Mouse (Mus musculus) heart, embryonic 13.5 days (tissue): ENCODE results near the gene Zfhx2. TPM values are rescaled to one million over a fixed set of nuclear protein-coding genes. Genes with fewer than 3 reads are reported as not detected.

Experiments
- ATAC-seq: fragments of 200-750 bp; cut with Nextera tagmentation; 2 replicates; pipeline ENCODE4 v1.8.0; 2017; ENCODE audit warnings: moderate TSS enrichment; ENCODE audit not compliant: insufficient number of reproducible peaks, low FRiP score, low TSS enrichment; ENCODE audit errors: extremely low read depth
- H3K27ac ChIP-seq: fragments of 300-500 bp; sonication (generic); replicated peaks from 2 replicates; pipeline ENCODE4 v1.5.1; 2015; ENCODE audit warnings: moderate library complexity, mild to moderate bottlenecking, inconsistent platforms
- H3K27me3 ChIP-seq: fragments of 300-500 bp; sonication (generic); replicated peaks from 2 replicates; pipeline ENCODE4 v1.6.1; 2015; ENCODE audit warnings: mild to moderate bottlenecking, inconsistent platforms
- H3K36me3 ChIP-seq: fragments of 300-500 bp; sonication (generic); 2 replicates; pipeline ENCODE4 v1.6.1; 2015; ENCODE audit warnings: mild to moderate bottlenecking, inconsistent platforms
- H3K4me1 ChIP-seq: fragments of 300-500 bp; sonication (generic); 2 replicates; pipeline ENCODE4 v1.6.1; 2015; ENCODE audit warnings: inconsistent platforms
- H3K4me2 ChIP-seq: fragments of 300-500 bp; sonication (generic); 2 replicates; pipeline ENCODE4 v1.6.1; 2015; ENCODE audit warnings: inconsistent platforms, mild to moderate bottlenecking, moderate library complexity
- H3K4me3 ChIP-seq: fragments of 300-500 bp; sonication (generic); 2 replicates; pipeline ENCODE4 v1.5.1; 2015; ENCODE audit warnings: moderate library complexity, mild to moderate bottlenecking, inconsistent platforms
- H3K9ac ChIP-seq: fragments of 300-500 bp; sonication (generic); 2 replicates; pipeline ENCODE4 v1.6.1; 2015; ENCODE audit warnings: inconsistent platforms, mild to moderate bottlenecking, moderate library complexity
- H3K9me3 ChIP-seq: fragments of 300-500 bp; sonication (generic); 2 replicates; pipeline ENCODE4 v1.6.1; 2016; ENCODE audit warnings: inconsistent platforms
- WGBS: fragments of 180-500 bp; shearing (Covaris S2); methylation state at CpG from one replicate; pipeline ENCODE4 v1.1.7; 2015; ENCODE audit warnings: mixed read lengths; 5-methylcytosine and 5-hydroxymethylcytosine counted together
- polyA plus RNA-seq: library from polyadenylated mRNA; unstranded; fragments of >200 nt; fragmentation: Nextera tagmentation; extraction: Ambion mirVana; gene quantifications from 2 replicates; pipeline ENCODE4 v1.2.1, GENCODE M21; 2015

Zfhx2 gene
- 3.0 and 3.2 TPM in 2 replicates for polyA plus RNA-seq

DNA sequence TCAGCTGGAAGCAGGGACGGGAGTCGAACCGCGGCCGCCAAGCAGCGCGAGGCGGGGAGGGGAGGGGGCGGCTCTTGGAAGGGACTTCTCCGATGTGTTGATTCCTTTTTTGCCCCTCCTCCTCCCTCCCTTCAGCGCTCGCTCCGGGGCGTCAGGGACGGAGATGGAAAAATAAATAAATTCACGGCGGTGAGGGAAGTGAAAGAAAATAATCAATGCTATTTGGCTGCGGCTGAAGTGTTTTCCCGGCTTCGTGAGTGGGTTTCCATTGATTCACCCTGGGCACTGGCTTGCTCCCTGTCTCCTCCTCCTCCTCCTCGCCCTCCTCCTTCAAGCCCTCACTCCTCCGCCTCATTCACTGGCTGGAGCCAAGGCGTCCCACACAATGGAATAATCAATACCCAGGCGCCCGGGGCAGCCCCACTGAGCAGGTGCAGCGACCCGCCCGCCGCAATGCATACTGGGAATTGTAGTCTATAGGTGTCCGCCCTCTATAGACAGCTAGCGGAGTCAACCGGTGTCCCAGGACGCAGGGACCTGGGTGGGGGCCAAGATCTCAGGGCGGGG is at the start of gene Zfhx2:
TSS of gene Zfhx2 (minus strand) at position 314 of the 567 bp plus-strand sequence.
- no peaks in the 10 kb centered on the region for H3K36me3 ChIP-seq
- peak within 1 kb of the TSS; percentile 77 for H3K27ac ChIP-seq
- no peaks in the 10 kb centered on the region for H3K9me3 ChIP-seq
- WGBS, result 0% methylated on average over 34 of the region's 34 CpGs
- peak; percentile 84 for ATAC-seq
- peak within 1 kb of the TSS; percentile 73 for H3K4me3 ChIP-seq
- 0 out of 2 replicates have a peak, but pooled peaks cover 4% of the 10 kb centered on the region for H3K27me3 ChIP-seq
- peak within 1 kb of the TSS; percentile 86 for H3K9ac ChIP-seq
- H3K4me2 ChIP-seq, result peak within 1 kb of the TSS; percentile 86
- H3K4me1 ChIP-seq, result peaks cover 60% of the 10 kb centered on the region

DNA sequence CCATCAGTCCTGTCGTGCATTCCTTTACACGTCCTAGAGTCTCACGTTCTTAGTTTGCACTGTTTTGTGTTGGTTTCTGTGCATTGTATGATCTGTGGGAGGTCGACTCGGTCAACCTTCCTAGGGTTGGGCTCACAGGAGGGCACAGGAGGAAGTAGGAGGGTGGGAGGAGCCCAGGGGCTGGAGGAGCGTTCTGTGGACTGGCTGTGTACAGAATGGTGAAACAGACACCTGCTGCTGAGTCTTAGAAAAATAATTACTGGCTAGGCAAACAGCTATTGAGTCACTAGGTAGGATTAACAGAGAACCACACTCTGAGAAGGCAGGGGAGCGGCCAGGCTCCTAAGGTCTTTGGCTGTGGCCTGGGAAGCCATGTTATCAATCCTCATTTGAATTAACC is 47.2 kb upstream of the Zfhx2 start:
- Histone ChIP-seq H3K4me2 (no peak overlapping the region), H3K9me3 (no peaks in the 10 kb centered on the region), H3K4me1 (peaks cover 9% of the 10 kb centered on the region; the same call in 1 of the 2 replicates), H3K9ac (no peak overlapping the region), H3K27ac (no peak overlapping the region), H3K27me3 (peaks cover 6% of the 10 kb centered on the region; the same call in 1 of the 2 replicates), H3K4me3 (no peak overlapping the region), H3K36me3 (no peaks in the 10 kb centered on the region)
- 52% methylated on average over 7 of the region's 7 CpGs for WGBS
- no peak; the same call in 1 of the 2 replicates for ATAC-seq

- no peak for ATAC-seq
- 56% methylated on average over 8 of the region's 8 CpGs for WGBS
- no peak overlapping the region for H3K4me3 ChIP-seq
- H3K9ac ChIP-seq, result no peak overlapping the region
- H3K36me3 ChIP-seq, result no peaks in the 10 kb centered on the region
- no peak overlapping the region for H3K4me2 ChIP-seq
- H3K27me3 ChIP-seq, result peaks cover 6% of the 10 kb centered on the region; the same call in 1 of the 2 replicates
- H3K9me3 ChIP-seq, result no peaks in the 10 kb centered on the region
- H3K4me1 ChIP-seq, result no peaks in the 10 kb centered on the region
- H3K27ac ChIP-seq, result no peak overlapping the region
These were observed 43.6 kb upstream of the Zfhx2 start for GRCm38 (mm10) chr14:55135676-55136075.

- Histone ChIP-seq H3K4me2 (no peak overlapping the region), H3K27ac (no peak overlapping the region), H3K27me3 (peaks cover 10% of the 10 kb centered on the region; the same call in 1 of the 2 replicates), H3K9ac (no peak overlapping the region), H3K4me3 (no peak overlapping the region), H3K4me1 (peaks cover 13% of the 10 kb centered on the region), H3K36me3 (no peaks in the 10 kb centered on the region), H3K9me3 (no peaks in the 10 kb centered on the region)
- no peak for ATAC-seq
- 82% methylated on average over 7 of the region's 7 CpGs for WGBS
These were observed 34.4 kb upstream of the Zfhx2 start for GRCm38 (mm10) chr14:55126521-55126920.

DNA sequence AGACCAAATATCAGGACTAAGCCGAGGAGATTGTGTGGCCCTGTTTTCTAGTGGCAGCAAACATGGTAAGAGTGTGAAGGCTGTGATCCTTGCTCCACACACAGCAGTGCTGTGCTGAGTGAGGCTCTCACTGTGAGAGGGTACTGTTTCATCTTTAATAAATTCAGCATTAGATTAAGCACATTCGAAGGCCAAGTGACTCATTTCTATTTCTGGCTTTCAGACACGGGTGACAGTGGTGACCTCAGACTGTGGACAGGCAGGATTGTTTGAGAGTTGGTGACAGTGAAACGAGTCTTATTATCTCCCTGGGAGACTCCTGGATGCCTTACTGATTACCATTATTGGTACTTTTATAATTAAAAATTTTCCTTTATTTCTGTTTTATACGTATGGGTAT is 33.6 kb upstream of the Zfhx2 start:
- Histone ChIP-seq H3K4me3 (no peak overlapping the region), H3K27ac (no peak overlapping the region), H3K4me1 (peaks cover 13% of the 10 kb centered on the region), H3K9me3 (no peaks in the 10 kb centered on the region), H3K27me3 (peaks cover 10% of the 10 kb centered on the region; the same call in 1 of the 2 replicates), H3K9ac (no peak overlapping the region), H3K4me2 (no peak overlapping the region), H3K36me3 (no peaks in the 10 kb centered on the region)
- ATAC-seq, result no peak; the same call in 1 of the 2 replicates
- WGBS, result 51% methylated on average over 5 of the region's 5 CpGs

DNA sequence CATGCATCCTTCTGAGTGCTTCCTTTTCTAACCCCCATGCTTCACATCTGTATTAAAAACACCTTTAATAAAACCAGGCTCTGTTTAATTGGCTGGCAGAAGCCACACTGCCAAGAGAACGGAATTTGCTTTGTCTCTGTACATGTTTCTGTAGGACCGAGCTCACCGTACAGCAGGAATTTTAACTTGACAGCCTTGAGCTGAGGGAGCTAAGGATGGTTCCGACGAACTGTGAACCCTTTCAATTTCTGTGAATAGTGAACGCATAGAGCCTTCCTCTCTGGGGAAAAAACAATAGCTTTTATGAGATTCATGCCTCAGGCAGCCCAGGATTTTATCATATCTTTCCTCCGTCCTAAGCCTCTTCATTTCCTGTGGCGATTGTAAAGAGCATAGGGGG is 30.2 kb upstream of the Zfhx2 start:
- no peak for ATAC-seq
- Histone ChIP-seq H3K36me3 (no peaks in the 10 kb centered on the region), H3K9ac (peak overlapping the region; percentile 61), H3K27ac (peak overlapping the region; percentile 49; the same call in 1 of the 2 replicates), H3K9me3 (no peaks in the 10 kb centered on the region), H3K27me3 (peaks cover 24% of the 10 kb centered on the region), H3K4me1 (peaks cover 13% of the 10 kb centered on the region), H3K4me2 (peak overlapping the region; percentile 65), H3K4me3 (peak overlapping the region; percentile 33)
- 35% methylated on average over 8 of the region's 8 CpGs for WGBS

DNA sequence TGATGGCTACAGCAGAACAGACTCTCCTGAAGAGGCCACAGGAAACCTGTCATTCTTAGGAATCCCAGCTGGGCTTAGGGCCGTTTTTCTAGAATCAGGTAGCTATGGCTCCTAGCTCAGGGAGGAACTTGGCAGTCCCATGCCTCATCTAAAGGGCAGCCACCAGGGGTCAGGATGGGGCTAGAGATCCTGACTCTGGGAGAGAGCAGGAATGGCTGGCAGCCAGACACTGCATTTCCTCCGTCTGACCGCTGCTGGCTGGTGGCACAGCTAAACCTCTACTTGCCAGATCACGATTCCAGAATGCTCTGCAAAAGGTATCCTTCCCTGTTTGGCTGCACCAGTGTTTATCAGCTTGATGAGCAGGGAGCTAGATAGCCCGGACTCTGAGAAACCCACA is 29.8 kb upstream of the Zfhx2 start:
- Histone ChIP-seq H3K4me1 (peaks cover 13% of the 10 kb centered on the region), H3K4me2 (peak overlapping the region; percentile 65), H3K4me3 (peak overlapping the region; percentile 33), H3K36me3 (no peaks in the 10 kb centered on the region), H3K9me3 (no peaks in the 10 kb centered on the region), H3K27ac (peak overlapping the region; percentile 49; the same call in 1 of the 2 replicates), H3K9ac (peak overlapping the region; percentile 61), H3K27me3 (peaks cover 28% of the 10 kb centered on the region)
- no peak; the same call in 1 of the 2 replicates for ATAC-seq
- WGBS, result 3% methylated on average over 5 of the region's 5 CpGs

GRCm38 (mm10) chr14:55119421-55120134 is 27.5 kb upstream of the Zfhx2 start:
- 68% methylated on average over 4 of the region's 4 CpGs for WGBS
- Histone ChIP-seq H3K9me3 (no peaks in the 10 kb centered on the region), H3K27ac (no peak overlapping the region), H3K36me3 (no peaks in the 10 kb centered on the region), H3K9ac (no peak overlapping the region), H3K4me3 (no peak overlapping the region), H3K27me3 (peaks cover 51% of the 10 kb centered on the region), H3K4me2 (no peak overlapping the region), H3K4me1 (peaks cover 35% of the 10 kb centered on the region)
- no peak for ATAC-seq

DNA sequence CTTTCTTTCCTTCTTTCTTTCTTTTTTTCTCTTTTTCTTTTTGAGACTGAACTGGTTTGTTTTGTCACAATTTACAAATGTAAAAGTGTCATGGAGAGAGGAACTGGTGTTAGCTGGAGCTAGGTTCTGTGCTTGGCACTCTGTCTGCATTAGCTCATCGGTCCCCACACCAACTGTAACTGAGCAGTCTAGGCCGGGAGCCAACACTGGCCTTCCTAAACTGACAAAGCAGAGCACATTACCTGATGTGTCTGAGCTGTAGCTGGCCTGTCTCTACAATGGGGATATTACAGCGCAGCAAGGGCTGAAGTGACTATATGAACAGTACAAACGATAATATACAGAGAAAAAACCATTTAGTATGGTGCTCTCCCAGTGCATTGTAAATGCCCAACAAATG is 26.7 kb upstream of the Zfhx2 start:
- H3K27me3 ChIP-seq, result peaks cover 52% of the 10 kb centered on the region
- no peak overlapping the region for H3K4me2 ChIP-seq
- no peaks in the 10 kb centered on the region for H3K9me3 ChIP-seq
- WGBS, result 69% methylated on average over 4 of the region's 4 CpGs
- no peak overlapping the region for H3K9ac ChIP-seq
- H3K36me3 ChIP-seq, result no peaks in the 10 kb centered on the region
- H3K27ac ChIP-seq, result no peak overlapping the region
- no peak for ATAC-seq
- H3K4me1 ChIP-seq, result peaks cover 42% of the 10 kb centered on the region
- no peak overlapping the region for H3K4me3 ChIP-seq

DNA sequence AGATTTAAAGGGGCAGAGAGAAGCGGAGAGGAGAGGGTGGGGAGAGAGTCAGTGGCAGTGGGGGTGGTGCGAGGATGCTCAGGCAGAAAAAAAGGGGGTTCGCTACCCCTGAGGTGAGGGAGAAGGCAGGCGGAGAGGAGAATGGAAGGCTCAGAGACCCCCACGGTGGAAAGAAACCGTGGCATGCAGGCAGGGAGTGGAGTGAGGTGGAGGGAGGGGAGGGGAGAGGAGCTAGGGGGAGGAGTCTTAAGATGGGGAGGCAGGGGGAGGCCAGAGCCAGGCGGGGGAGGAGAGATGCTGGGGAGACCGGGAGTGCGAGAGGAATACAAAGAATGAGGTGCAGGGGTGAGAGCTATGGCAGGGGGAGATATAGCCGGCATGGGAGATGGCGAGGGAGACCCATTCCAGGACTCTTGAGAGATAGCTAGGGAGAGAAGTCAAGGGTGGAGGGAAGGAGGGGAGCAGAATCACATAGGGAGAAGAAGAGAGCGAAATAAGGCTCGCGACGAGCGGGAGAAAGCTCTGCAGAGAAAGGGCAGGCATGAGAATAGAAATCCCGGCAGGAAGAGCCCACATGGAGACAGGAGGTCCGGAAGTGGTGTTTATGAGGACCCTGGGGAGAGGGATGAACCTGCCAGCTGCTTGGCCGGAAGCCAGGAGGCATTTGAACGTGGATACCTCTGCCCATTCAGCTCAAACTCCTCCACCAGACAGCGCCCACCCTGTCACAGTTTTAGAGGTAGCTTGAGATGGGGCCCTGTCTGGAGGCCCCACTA is 24.5 kb upstream of the Zfhx2 start, which contains the start of gene Jph4:
TSS of gene Jph4 (minus strand) at position 511 of the 776 bp plus-strand sequence.
- peaks cover 70% of the 10 kb centered on the region for H3K27me3 ChIP-seq

DNA sequence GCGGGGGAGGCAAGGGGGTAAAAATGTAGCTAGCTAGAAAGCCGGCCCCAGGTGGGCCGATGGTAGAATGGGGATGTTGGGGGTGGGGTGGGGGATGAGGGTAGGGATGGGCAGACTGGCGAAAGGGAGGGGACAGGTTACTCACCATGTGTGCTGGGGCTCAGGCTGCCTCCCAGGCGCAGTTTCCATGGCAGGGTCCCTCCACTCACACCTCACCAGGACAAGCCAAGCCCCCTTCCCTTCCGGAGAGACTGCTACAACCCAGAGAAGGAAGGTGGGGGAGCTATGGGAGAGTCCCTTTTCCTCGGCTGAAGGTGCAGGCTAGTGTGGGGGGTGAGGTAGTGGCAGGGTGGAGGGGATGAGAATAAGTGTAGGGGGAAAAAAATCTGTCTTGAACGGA is 23.7 kb upstream of the Zfhx2 start:
- H3K4me2 ChIP-seq, result peak overlapping the region; percentile 100
- H3K27me3 ChIP-seq, result peaks cover 78% of the 10 kb centered on the region
- 2% methylated on average over 8 of the region's 8 CpGs for WGBS
- H3K27ac ChIP-seq, result no peak overlapping the region
- no peak for ATAC-seq
- no peaks in the 10 kb centered on the region for H3K36me3 ChIP-seq
- H3K9ac ChIP-seq, result no peak overlapping the region
- H3K4me1 ChIP-seq, result peaks cover 34% of the 10 kb centered on the region
- no peaks in the 10 kb centered on the region for H3K9me3 ChIP-seq
- H3K4me3 ChIP-seq, result peak overlapping the region; percentile 56

More for the DNA sequence above, 24.5 kb upstream of the Zfhx2 start, which contains the start of gene Jph4:
- H3K9ac ChIP-seq, result no peak within 1 kb of the TSS
- peaks cover 34% of the 10 kb centered on the region for H3K4me1 ChIP-seq
- no peak for ATAC-seq
- H3K36me3 ChIP-seq, result no peaks in the 10 kb centered on the region
- 7% methylated on average over 21 of the region's 21 CpGs for WGBS
- no peak within 1 kb of the TSS for H3K27ac ChIP-seq
- no peaks in the 10 kb centered on the region for H3K9me3 ChIP-seq
- peak within 1 kb of the TSS; percentile 100 for H3K4me2 ChIP-seq
- H3K4me3 ChIP-seq, result peak within 1 kb of the TSS; percentile 56
